Mouse (Mus musculus) thymus, postnatal 36 days (tissue): ENCODE measurements around the gene Palm2.

Experiments
- DNase-seq, 2 experiments: peaks; one replicate each; pipeline ENCODE4 v3.0.0; 2022; ENCODE audit warnings: mixed read lengths in 2 of 2

The Palm2 gene

GRCm38 (mm10) chr4:57624819-57625218 lies 190.8 kb downstream of the Palm2 start:
- DNase-seq, result no peak

GRCm38 (mm10) chr4:57625306-57625705 lies 191.3 kb downstream of the Palm2 start:
- DNase-seq, result no peak

GRCm38 (mm10) chr4:57625756-57626155 lies 191.7 kb downstream of the Palm2 start:
- DNase-seq, result no peak

- no peak for DNase-seq
Observed at GRCm38 (mm10) chr4:57626921-57627320, 192.9 kb downstream of the Palm2 start.

DNA sequence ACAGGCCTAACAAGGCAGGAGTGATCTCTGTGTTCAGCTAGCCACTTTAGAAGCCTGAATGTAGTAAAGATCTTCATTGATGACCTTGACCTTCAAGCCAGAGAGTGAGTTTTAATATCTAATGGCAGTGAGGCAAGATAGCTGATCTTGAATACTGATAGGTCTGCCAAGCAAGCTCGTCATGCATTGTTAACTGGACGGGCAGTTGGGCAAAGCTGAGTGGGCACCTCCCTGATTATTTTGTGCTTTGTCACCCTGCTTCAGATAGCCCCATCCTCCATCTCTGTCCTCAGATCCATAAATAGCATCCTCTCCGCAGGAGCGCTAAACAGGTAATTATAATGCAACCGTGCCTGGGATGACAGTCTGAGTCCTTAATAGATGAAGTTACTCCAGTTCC lies 198.3 kb downstream of the Palm2 start:
- DNase-seq, result no peak

- no peak for DNase-seq
Observed at GRCm38 (mm10) chr4:57633052-57633451, 199.0 kb downstream of the Palm2 start.

DNA sequence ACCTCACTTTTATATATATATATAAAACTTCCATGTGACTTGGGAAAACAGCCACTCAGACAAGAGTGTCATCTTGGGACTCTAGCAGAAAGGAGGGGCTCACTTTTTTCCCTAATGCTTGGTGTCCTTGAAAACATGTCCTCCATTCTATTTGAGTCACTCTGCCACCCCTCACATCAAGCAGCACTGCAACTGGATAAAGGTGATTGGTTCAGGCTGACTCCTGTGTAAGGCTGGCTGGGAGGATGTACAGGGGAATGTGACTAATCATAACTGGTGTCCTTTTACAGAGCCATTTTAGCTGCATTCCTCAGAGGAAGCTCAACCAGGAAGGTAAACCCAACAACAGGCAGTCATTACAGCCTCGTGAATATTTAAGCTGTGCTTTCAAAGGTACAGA lies 200.9 kb downstream of the Palm2 start:
- DNase-seq, result no peak

- DNase-seq, result no peak
Observed at GRCm38 (mm10) chr4:57636782-57637482, 202.9 kb downstream of the Palm2 start.

DNA sequence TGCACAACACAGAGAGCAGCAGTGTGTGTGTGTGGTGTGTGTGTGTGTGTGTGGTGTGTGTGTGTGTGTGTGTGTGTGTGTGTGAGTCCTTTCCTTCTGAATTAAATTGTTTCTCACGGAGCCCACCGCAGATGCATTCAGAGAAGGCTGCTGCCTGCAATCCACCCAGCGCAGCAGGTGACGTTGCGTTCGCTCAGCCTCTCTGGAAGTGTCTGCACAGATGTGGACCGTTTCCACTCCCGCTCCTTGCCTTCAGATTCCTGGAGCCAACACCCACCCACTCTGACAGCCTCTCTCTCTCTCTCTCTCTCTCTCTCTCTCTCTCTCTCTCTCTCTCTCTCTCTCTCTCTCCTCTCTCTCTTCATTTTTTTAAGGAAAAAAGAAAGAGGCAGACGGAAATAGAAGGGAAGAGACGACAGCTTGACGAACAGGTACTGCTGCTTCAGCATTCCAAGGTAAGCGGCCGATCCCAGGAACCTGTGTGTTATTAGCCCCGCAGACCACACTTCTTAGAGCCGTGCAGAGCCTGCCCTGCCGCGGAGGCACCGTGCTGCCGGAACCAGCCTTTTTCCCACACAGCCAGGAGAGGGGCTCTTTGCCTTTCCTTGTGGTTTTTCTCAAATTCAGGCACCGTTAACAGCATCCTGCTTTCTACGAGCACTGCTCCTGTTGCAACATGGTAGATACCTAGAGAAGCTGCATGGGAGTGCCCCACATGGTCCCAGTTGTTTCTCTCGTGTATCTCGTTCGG lies 203.8 kb downstream of the Palm2 start:
- DNase-seq, result no peak

DNA sequence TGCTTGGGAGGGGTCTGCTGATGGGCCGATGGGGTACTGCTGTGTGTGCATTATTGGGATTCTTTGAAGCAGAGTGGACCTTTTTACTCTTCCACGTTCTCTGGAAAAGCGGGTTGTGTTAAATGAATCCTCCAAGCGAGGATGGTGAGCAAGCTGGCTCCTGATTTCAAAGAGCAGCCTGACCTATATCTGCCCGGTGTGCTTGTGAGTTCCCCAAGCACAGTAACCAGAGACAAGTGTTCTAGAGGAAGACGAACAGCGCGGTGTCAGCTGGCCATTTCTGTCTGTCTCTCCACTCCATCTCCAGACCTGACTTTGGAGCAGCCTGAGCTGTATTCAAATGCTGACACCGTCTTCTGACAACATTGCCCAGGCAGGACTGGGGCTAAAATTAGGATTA lies 204.9 kb downstream of the Palm2 start:
- DNase-seq, result peak; percentile 6 to 16

GRCm38 (mm10) chr4:57640222-57640621 lies 206.2 kb downstream of the Palm2 start:
- peak; percentile 52 to 53 for DNase-seq

DNA sequence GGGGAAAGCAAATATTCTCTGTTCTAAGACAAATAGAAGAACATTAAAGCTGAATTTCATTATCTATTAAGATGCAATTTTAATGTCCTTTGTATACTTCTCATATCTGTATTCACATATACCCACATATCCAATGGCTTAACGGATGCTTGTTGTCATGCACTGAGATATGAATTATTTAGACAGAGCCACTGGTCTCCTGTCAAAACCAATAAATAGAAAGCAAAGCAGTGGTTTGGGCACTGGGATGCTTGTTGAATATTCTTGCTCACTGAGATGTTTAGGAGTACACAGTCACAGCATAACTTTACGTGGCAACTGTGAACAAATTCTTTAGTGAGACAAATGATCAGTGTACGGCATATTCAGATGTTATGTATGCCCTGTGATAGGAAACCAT lies 206.9 kb downstream of the Palm2 start:
- no peak for DNase-seq

GRCm38 (mm10) chr4:57650994-57651393 lies 216.9 kb downstream of the Palm2 start:
- DNase-seq, result no peak

DNA sequence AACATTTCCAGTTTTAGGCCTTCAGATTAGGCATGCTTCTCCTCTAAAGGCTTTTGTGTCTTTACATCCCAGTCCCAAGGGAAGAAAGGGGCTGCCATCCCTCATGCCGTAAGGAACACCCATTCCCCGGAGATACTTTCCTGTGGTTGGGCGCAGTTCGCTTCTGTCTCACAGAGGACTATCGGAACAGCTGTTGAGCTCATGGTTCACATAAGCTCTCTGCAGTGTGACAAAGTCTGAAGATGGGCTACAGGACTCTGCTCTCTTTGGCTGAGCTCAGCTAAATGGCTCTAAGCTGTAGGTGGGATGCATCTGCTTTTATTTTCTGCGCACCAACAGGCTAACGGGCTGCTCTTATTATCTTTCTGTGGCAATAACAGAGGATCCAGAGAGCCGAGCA lies 217.5 kb downstream of the Palm2 start:
- no peak for DNase-seq

DNA sequence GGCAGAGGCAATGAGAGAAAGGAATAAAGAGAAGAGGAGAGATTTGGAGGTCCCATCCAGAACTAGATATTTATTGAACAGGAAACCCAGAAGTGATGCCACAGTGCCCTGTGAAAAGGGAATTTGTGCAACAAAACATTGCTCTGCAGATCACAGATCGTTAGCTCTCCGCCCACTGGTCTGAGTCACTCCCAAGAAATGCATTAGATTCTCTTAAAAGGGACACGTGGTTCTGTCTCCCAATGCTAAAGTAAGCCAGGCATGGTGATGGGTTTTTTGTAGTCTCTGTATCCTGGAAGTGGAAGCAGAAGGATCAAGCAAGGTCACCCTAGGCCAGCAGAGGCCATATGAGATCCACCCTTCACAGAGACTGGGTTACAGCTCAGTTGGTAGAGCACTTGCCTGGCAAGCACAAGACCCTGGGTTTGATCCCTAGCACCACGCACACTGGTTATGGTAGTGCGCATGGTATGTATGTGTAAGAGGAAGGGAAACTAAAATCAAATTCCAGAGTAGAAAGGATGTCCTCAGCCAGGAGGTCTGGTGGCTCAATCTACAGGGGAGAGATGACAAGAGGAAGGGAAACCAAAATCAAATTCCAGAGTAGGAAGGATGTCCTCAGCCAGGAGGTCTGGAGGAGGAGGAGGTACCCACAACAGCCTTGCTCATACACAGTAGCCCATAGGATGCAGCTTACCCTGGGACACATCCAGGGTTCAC lies 218.3 kb downstream of the Palm2 start:
- no peak for DNase-seq

DNA sequence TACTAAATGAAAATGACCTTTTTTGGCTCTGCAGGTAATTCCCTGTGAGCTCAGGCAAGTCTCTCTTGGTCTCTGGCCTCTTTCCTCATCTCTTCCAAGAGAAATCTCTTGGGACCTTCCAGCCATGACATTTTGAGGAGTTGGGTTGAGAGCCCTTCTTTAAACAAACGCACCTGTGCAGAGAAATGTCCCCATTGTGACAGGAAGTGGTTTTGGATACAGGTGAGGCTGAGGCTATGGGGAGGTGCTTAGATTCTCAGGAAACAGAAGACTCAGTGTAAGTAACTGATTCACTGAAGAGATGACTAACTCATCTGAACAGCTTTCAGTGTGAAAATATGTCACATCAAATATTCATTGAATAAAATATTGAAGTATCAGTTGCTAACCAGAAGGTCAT lies 221.9 kb downstream of the Palm2 start:
- DNase-seq, result peak; percentile 21 to 48

GRCm38 (mm10) chr4:57656388-57656787 lies 222.3 kb downstream of the Palm2 start:
- peak; percentile 59 to 75 for DNase-seq

- DNase-seq, result no peak
Observed at GRCm38 (mm10) chr4:57656861-57657260, 222.8 kb downstream of the Palm2 start.

DNA sequence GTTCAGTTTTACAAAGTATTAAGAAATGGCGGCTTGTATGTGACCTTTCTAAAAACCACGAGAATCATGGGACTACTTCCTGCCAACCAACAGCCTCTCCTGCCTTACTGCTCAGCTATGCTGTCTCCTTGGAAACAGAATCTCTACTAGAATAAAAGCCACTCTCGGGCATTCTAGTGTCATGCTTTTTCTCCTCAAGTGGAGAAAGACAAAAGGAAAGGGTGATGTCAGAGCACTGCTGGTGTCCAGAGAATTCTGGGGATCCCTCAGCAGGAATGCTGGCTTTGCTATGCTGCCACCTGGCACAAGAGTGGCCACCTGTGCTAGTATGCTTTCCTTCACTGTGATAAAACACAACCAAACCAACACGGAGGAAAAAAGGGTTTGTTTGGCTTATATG lies 226.4 kb downstream of the Palm2 start:
- no peak for DNase-seq

DNA sequence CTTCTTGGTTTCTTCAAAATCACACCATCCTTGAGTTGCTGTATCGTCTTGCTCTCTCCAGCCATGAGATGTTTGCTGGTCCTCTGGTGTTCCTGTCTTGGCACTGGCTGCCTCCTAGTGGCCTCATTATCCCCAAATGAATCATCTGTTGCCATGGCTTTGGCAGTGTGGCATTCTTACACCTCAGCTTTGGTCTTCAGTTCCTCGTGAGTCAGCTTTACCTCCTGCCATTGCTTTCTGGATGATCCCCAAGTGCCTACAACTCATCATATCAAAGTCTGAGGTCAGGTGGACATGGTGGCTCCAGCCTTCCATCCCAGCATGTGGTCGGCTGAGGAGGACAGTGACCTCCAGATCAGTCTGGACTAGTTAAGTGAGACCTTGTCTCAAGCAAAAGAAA lies 232.1 kb downstream of the Palm2 start:
- no peak for DNase-seq

- no peak for DNase-seq
Observed at GRCm38 (mm10) chr4:57670813-57671469, 236.9 kb downstream of the Palm2 start.

DNA sequence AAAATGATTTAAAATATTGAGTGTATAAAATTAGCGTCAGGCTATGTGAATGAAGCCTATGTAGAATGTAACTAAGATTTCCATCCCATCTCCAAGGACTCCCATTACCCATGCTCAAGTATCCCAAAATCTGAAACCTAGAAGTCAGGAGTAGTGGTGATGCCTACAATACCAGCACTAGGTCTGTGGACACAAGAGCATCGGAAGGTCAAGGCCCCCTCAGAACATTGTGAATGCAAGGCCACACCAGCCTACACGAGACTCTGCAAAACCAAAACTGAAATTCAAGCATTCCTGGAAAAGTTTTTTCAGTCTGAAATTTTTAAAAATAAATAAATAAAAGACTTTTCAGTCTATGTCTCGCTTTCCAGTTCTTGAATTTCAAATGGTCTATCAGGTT lies 238.5 kb downstream of the Palm2 start:
- DNase-seq, result no peak
